Mouse (Mus musculus) kidney, adult 2 months (tissue): ENCODE data around the gene Gm21885.

Source experiments
- CTCF ChIP-seq: fragments of 200-500 bp; conservative IDR thresholded peaks from 2 replicates; pipeline ENCODE4 v1.5.1; 2011; ENCODE audit warnings: low read depth, mild to moderate bottlenecking, control low read depth, low read length, moderate library complexity, mixed read lengths; ENCODE audit not compliant: insufficient read depth, insufficient read length
- POLR2A ChIP-seq: fragments of 200-500 bp; IDR thresholded peaks from one replicate; pipeline ENCODE4 v1.6.1; 2011; ENCODE audit warnings: low read depth, low read length, control low read depth

DNA sequence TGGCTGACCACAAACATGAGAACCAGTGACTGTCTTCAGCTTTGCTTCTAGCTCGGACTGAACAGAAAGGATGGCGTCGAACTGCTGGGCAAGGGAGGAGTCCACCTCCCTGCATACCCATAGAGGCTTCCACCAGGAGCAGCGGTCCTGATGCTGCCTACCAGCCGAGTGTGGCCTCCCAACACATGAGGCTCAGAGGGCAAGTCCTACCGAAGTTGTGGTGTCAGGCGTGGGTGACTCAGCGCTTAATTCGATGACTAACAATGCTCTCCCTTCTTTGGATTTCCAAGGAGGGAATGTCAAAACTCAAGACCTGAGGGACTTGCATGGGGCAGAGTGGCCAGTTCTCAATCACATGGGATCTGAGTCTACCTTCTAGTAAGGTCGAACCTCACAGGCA, 28.0 kb upstream of the Gm21885 start:
- TF ChIP-seq CTCF (no peak), POLR2A (no peak)
